Mouse (Mus musculus) hindbrain, embryonic 10.5 days (tissue): ENCODE measurements at regions not wholly inside any gene's neighbourhood (a gene's known extent, or its start where the extent isn't known, plus 50 kb on each side); places are given as distances from the start of the nearest gene placed in this dataset.
A peak's percentile ranks its signal among the peaks of the same experiment; 100 is the strongest.

Experiments
- DNase-seq: peaks from one replicate; pipeline ENCODE4 v3.0.0-alpha.2; 2017; ENCODE audit warnings: low spot score
- H3K27ac ChIP-seq: fragments of 300-500 bp; sonication (generic); 2 replicates; pipeline ENCODE4 v1.5.1; 2016; ENCODE audit warnings: mild to moderate bottlenecking, moderate library complexity
- H3K27me3 ChIP-seq: fragments of 300-500 bp; sonication (generic); 2 replicates; pipeline ENCODE4 v1.6.1; 2016; ENCODE audit warnings: mild to moderate bottlenecking; ENCODE audit not compliant: poor library complexity, insufficient read depth, severe bottlenecking
- H3K36me3 ChIP-seq: fragments of 300-500 bp; sonication (generic); 2 replicates; pipeline ENCODE4 v1.6.1; 2016; ENCODE audit warnings: mild to moderate bottlenecking, moderate library complexity
- H3K4me1 ChIP-seq: fragments of 300-500 bp; sonication (generic); replicated peaks from 2 replicates; pipeline ENCODE4 v1.6.1; 2016; ENCODE audit warnings: mild to moderate bottlenecking
- H3K4me3 ChIP-seq: fragments of 300-500 bp; sonication (generic); 2 replicates; pipeline ENCODE4 v1.5.1; 2016; ENCODE audit warnings: mild to moderate bottlenecking, moderate library complexity
- H3K9me3 ChIP-seq: fragments of 300-500 bp; sonication (generic); 2 replicates; pipeline ENCODE4 v1.6.1; 2016; ENCODE audit warnings: mild to moderate bottlenecking, moderate library complexity
- WGBS: fragments of 180-500 bp; shearing (Covaris S2); methylation state at CpG from one replicate; pipeline ENCODE4 v1.1.7; 2016; 5-methylcytosine and 5-hydroxymethylcytosine counted together

DNA sequence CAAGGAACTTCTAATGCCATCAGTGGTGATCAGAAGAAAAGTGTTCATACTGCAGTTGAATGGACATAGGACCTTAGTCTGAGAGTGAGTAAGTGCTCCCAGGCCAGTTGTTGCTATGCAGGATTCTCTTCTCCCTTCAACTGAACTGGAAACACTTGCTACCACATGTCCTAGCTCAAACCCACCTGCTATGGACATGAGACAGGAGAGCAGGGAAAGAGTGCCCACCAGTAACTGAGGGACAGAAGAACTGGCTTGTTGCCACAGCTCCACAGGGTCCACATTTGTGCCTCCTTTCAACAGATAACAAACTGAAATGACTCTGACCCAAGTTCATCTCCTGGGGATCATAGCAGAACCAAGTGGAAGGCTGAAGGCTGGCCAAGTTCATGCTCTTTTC, 292.9 kb downstream of the Qk start:
- no peak for DNase-seq
- Histone ChIP-seq H3K4me1 (peaks cover 16% of the 10 kb centered on the region), H3K36me3 (no peaks in the 10 kb centered on the region), H3K27ac (no peak overlapping the region), H3K4me3 (no peak overlapping the region), H3K9me3 (no peaks in the 10 kb centered on the region; the same call in 1 of the 2 replicates), H3K27me3 (no peaks in the 10 kb centered on the region)

- Histone ChIP-seq H3K36me3 (no peaks in the 10 kb centered on the region), H3K9me3 (no peaks in the 10 kb centered on the region; the same call in 1 of the 2 replicates), H3K4me3 (no peak overlapping the region), H3K27ac (no peak overlapping the region), H3K4me1 (peaks cover under 1% of the 10 kb centered on the region; the same call in 1 of the 2 replicates), H3K27me3 (no peaks in the 10 kb centered on the region)
- WGBS, result 82% methylated on average over 5 of the region's 5 CpGs
- no peak for DNase-seq
Observed at GRCm38 (mm10) chr17:10025212-10025611, 294.4 kb downstream of the Qk start.

GRCm38 (mm10) chr17:10024323-10024722, 295.3 kb downstream of the Qk start:
- Histone ChIP-seq H3K27ac (no peak overlapping the region), H3K36me3 (no peaks in the 10 kb centered on the region), H3K9me3 (no peaks in the 10 kb centered on the region), H3K4me3 (no peak overlapping the region), H3K27me3 (no peaks in the 10 kb centered on the region), H3K4me1 (no peaks in the 10 kb centered on the region)
- DNase-seq, result no peak

- no peaks in the 10 kb centered on the region for H3K9me3 ChIP-seq
- no peak overlapping the region for H3K4me3 ChIP-seq
- H3K27me3 ChIP-seq, result no peaks in the 10 kb centered on the region
- DNase-seq, result no peak
- H3K36me3 ChIP-seq, result no peaks in the 10 kb centered on the region
- WGBS, result 70% methylated on average over 3 of the region's 3 CpGs
- H3K4me1 ChIP-seq, result peaks cover 14% of the 10 kb centered on the region; the same call in 1 of the 2 replicates
- no peak overlapping the region for H3K27ac ChIP-seq
Observed at GRCm38 (mm10) chr17:10012161-10012560, 307.5 kb downstream of the Qk start.

DNA sequence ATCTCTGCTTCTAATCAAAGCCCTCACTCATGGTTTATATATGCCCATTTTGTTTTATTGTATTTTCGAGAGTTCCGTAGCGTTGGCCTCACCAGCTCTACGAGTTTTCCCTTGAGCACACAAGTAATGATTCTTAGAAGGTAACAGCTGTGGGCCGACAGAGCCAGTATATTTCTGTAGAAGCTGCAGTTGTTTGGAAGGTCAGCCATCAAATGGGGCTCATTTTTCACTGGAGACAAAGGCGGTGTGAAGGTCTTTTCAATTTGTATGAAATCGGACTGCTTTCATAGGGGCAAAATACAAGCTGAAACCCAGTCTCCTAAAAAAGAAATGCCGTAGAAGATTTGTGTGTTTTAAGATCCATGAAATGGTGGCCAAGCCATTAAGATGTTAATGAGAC, 307.9 kb downstream of the Qk start:
- Histone ChIP-seq H3K27me3 (no peaks in the 10 kb centered on the region), H3K4me3 (no peak overlapping the region), H3K4me1 (peaks cover 15% of the 10 kb centered on the region; the same call in 1 of the 2 replicates), H3K9me3 (no peaks in the 10 kb centered on the region), H3K27ac (no peak overlapping the region), H3K36me3 (no peaks in the 10 kb centered on the region)
- no peak for DNase-seq
- WGBS, result 67% methylated on average over 8 of the region's 8 CpGs

DNA sequence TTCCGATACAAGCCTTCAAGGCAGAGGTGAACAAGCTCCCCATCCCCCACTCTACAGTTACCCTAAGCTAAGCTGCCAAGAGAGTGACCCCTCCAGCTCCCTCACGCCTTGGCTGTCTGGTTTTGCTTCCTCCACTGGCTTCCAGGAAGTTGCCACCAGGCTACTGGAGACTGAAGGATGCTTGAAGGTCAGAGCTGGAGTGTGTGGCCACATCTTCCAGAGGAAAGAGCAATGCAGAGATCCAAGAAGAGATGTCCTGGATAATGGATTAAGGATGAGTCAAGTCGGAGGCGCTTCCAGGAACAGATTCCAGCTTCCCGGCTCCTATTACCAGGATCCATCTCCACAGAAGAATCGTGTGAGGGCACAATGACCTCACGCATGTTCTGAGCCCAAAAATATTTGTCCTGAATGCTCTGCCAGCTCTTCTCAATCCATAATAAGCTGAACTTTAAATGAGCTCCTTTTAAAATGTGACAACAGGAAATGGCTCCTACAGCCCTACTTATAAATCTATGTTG, 318.5 kb downstream of the Qk start:
- no peak overlapping the region for H3K27ac ChIP-seq
- no peaks in the 10 kb centered on the region for H3K36me3 ChIP-seq
- WGBS, result 81% methylated on average over 7 of the region's 7 CpGs
- DNase-seq, result no peak
- no peak overlapping the region for H3K4me3 ChIP-seq
- H3K27me3 ChIP-seq, result no peaks in the 10 kb centered on the region
- no peaks in the 10 kb centered on the region for H3K4me1 ChIP-seq
- H3K9me3 ChIP-seq, result no peaks in the 10 kb centered on the region

- Histone ChIP-seq H3K36me3 (no peaks in the 10 kb centered on the region), H3K27ac (peak overlapping the region; percentile 23; the same call in 1 of the 2 replicates), H3K4me3 (no peak overlapping the region), H3K9me3 (no peaks in the 10 kb centered on the region), H3K27me3 (no peaks in the 10 kb centered on the region), H3K4me1 (no peaks in the 10 kb centered on the region; the same call in 1 of the 2 replicates)
- no peak for DNase-seq
- WGBS, result 67% methylated on average over 5 of the region's 5 CpGs
Observed at GRCm38 (mm10) chr17:9995321-9995720, 324.3 kb downstream of the Qk start.

DNA sequence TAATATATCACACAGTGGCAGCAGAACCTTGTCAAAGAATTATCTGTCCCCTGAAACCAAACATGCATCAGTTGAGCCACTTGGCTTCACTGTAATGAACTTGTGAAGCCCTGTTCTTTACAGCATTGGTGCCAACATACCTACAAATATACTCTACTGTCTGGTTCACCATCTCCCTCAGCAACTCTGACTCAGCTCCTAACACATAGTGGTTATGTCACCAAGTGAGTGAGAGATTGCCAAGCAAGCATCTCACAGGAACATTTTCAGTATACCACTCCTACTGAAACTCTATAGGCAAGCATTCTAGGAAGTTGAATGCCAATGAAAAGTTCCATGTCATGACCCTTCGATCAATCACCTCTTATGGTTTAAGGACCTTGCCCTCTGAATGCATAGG, 321.2 kb upstream of the Pabpc6 start:
- DNase-seq, result no peak
- WGBS, result 93% methylated on average over 1 of the region's 1 CpGs
- no peak overlapping the region for H3K4me3 ChIP-seq

GRCm38 (mm10) chr17:9981273-9981672, 311.8 kb upstream of the Pabpc6 start:
- no peaks in the 10 kb centered on the region for H3K27me3 ChIP-seq
- H3K27ac ChIP-seq, result no peak overlapping the region
- peaks cover 5% of the 10 kb centered on the region for H3K9me3 ChIP-seq
- H3K4me3 ChIP-seq, result no peak overlapping the region
- 94% methylated on average over 3 of the region's 3 CpGs for WGBS
- peaks cover 31% of the 10 kb centered on the region for H3K4me1 ChIP-seq
- H3K36me3 ChIP-seq, result no peaks in the 10 kb centered on the region
- DNase-seq, result no peak

More for the DNA sequence above, 321.2 kb upstream of the Pabpc6 start:
- no peaks in the 10 kb centered on the region for H3K36me3 ChIP-seq
- no peaks in the 10 kb centered on the region; the same call in 1 of the 2 replicates for H3K4me1 ChIP-seq
- no peaks in the 10 kb centered on the region for H3K27me3 ChIP-seq
- no peak overlapping the region for H3K27ac ChIP-seq
- H3K9me3 ChIP-seq, result peaks cover 5% of the 10 kb centered on the region

GRCm38 (mm10) chr17:9976866-9977421, 307.4 kb upstream of the Pabpc6 start:
- no peak for DNase-seq
- 94% methylated on average over 4 of the region's 4 CpGs for WGBS

GRCm38 (mm10) chr17:9975995-9976394, 306.5 kb upstream of the Pabpc6 start:
- Histone ChIP-seq H3K27ac (no peak overlapping the region), H3K27me3 (no peaks in the 10 kb centered on the region), H3K9me3 (no peaks in the 10 kb centered on the region), H3K4me1 (peaks cover 19% of the 10 kb centered on the region), H3K36me3 (no peaks in the 10 kb centered on the region), H3K4me3 (no peak overlapping the region)
- no peak for DNase-seq
- 87% methylated on average over 14 of the region's 14 CpGs for WGBS

More at GRCm38 (mm10) chr17:9976866-9977421, 307.4 kb upstream of the Pabpc6 start:
- Histone ChIP-seq H3K27me3 (no peaks in the 10 kb centered on the region), H3K36me3 (no peaks in the 10 kb centered on the region), H3K9me3 (0 out of 2 replicates have a peak, but pooled peaks cover 3% of the 10 kb centered on the region), H3K4me3 (no peak overlapping the region), H3K27ac (no peak overlapping the region), H3K4me1 (peaks cover 19% of the 10 kb centered on the region)

DNA sequence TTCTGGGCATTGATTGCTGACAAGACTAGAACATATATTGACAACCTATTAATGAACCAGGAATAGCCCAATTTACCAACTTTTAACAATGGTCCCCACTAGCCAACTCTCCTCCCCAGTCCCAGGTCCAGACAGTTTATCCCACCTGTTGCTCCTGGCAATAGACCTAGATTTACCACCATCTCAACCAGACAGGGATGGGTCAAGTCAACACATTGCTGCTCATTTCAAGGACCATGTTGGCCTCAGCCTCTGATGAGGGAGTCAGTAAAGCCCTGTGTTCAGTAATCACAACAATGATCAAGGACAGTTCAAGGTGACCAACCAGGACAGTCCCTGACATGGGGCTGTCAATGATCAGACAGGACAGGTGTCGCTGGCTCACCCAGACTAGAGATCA, 305.6 kb upstream of the Pabpc6 start:
- no peak overlapping the region for H3K27ac ChIP-seq
- H3K9me3 ChIP-seq, result no peaks in the 10 kb centered on the region
- H3K4me1 ChIP-seq, result peaks cover 21% of the 10 kb centered on the region
- 89% methylated on average over 1 of the region's 1 CpGs for WGBS
- no peaks in the 10 kb centered on the region for H3K36me3 ChIP-seq
- H3K27me3 ChIP-seq, result no peaks in the 10 kb centered on the region
- no peak for DNase-seq
- H3K4me3 ChIP-seq, result no peak overlapping the region

DNA sequence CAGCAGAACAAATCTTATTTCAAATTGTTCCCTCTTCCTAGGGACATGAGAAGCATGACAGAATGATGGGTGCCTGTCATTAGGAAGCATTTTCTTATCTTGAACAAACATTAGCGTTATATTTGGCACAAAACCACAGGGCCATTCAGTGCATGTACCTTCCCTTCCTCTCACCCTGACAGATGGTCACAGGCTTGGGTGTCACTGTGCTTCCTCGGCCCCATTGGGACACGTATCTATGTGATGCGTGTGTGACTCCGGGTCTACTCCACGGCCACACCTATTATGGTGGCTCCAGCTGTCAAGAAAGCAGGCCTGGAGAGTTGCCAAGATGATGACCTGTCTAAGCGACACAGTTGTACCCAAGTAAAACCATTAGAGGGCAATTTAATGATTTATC, 298.5 kb upstream of the Pabpc6 start:
- H3K4me1 ChIP-seq, result peaks cover 12% of the 10 kb centered on the region
- H3K9me3 ChIP-seq, result no peaks in the 10 kb centered on the region
- WGBS, result 86% methylated on average over 7 of the region's 7 CpGs
- no peak overlapping the region for H3K4me3 ChIP-seq
- H3K27ac ChIP-seq, result no peak overlapping the region
- no peaks in the 10 kb centered on the region for H3K36me3 ChIP-seq
- no peak for DNase-seq
- H3K27me3 ChIP-seq, result no peaks in the 10 kb centered on the region
